Mouse (Mus musculus): ENCODE data around the gene Itgb3bp.

Gene Itgb3bp

DNA sequence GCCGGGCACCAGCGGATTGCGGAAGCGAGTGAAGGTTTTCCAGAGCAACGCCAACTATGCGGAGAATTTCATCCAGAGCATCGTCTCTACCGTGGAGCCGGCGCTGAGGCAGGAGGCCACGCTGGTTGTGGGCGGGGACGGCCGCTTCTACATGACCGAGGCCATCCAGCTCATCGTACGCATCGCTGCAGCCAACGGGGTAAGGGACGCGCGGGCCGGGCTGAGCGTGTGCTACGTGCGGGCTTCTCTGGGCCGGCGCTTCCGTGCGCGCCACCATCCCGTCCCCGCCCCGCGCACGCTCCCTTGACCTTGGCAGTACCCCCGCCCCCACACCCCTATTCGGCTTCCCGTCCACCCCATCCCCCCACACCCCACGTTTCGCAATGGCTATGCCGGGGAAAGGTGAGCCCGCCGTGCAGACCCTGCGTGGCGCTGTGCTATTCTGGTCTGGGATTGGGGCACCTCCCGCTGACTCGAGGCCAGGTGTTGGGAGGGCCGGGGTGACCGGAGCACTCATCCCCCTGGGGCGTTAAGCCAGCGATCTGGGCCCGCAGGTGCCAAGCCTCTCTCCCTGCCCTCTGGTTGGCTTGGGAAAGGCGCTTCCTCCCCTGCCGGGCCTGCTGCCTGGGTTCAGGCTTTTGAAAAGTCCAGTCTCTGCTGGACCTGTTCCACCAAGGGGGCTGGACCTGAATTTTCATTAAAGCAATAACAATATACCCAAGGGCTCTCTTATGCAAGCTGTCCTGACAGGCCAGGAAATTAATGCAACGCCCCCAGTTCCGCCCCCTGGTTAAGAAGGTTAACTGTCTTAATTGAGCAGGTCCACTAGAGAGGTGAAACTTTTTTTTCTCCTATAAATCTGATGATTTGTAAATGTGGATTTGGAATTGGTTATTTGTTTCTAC, at the start of gene Itgb3bp:
TSS of gene Itgb3bp (minus strand) at position 201 of the 905 bp plus-strand sequence.
- peak; percentile 77 for DNase-seq (ENCODE audit: low spot score)

DNA sequence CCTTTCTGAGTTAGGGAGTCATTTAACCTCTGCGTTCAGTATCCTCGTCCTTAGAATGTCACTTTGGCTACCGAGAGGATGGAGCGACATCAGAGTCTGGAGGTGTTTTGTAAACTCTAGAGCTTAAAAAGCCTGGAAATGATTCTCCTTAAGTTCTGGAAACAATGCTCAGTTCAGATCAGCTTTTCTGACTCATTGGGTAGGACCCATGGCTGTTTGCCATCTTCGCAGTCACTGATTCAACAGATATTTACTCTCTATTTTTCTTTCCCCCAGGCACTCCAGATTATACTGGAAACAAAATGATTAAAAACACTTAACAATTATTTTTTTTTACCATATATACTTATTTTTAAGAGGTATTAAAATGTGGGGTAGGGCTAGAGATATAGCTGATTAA, 49.7 kb upstream of the Itgb3bp start:
- DNase-seq (ENCODE audit: low spot score), result no peak

DNA sequence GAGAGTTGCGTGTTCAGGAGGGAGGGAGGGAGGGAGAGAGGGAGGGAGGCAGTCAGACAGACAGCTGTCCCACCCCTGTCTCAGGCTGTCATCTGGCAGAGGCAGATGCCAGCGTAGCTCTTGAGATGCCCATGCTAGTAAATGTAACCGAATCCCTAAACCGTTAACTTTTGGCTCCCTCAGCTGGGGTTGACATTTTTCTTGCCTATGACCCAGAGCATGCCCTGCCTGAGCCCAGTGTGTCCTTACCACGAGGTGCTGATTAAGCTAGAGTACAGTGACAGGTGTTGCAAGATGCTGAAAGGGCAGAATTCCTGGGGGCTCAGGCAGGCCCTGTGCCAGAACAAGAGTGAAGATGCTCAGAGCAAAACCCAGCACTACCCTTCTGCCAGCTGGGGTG, 44.8 kb upstream of the Itgb3bp start:
- DNase-seq (ENCODE audit: low spot score), result no peak

DNA sequence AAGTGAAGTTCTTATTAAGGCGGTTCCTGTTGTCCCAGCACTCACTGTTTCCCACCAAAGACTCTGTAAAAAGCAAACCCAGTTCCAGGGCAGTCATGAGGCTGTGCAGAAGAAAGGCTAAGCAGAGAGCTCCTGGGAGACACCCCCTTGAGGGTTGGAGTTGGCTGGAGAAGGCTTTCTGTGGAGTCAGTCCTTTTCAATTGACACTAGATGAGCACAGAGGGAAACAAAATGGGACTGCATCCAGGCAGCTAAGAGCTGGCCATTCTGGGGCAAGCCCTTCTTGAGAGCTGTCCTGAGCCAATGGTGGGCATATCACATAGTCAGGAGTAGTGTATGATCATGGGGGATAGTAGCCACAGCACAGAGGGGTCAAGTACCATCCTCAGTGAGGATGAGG, 44.3 kb upstream of the Itgb3bp start:
- DNase-seq (ENCODE audit: low spot score), result no peak

DNA sequence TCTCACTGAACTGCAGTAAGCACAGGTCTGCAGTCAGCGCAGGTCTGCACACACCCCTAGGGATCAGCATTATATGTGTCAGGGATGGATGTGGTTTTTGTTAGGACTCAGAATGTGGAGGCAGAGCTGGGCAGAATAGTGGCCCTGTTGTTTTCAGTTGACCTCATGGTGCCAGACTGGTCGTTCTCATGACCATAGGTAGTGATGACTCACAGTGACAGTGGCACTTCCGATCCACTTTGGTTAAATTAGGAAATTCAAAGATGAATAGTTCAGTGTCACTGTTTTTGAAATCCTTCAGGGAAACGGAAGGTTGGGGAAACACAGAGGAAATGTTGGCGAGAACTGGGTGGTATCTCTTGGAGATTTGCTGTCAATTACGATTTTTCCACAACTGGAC, 43.3 kb upstream of the Itgb3bp start:
- no peak for DNase-seq (ENCODE audit: low spot score)

DNA sequence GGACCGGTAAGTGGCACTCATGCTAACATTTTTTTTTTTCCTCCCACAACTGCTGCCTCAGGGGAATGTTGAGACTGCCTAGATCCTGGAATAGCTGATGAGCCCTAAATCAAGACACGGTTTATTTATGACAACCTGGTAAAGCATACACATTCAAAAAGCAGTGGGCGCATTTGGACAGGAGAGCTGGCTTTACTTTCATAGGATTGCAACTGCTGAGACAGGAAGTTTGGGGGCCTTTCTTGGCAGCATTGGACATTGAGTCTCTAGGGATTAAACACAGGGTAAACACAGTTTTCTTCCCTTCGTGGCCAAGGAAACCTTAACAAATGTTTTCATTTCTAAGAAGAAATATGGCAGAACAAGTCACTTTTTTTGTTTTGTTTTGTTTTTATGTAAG, 40.5 kb upstream of the Itgb3bp start:
- no peak for DNase-seq (ENCODE audit: low spot score)

DNA sequence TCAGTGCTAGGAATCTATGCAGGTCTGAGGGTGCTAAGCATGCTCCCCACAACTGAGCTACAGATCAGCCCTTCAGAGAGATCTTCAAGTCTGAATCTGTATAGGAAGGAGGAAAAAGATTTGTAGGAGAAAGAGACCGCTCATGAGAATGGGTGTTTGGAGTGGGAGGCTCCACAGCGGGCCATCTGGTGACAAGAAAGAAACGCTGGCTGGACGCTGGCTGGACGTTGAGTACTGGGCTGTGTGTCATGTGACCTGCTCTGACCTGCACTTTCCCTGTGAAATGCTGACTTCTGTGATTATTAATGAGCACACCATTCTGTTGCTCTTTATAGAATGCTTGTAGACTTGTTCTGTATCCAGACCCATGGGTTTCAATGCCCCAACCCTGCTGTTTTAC, 39.7 kb upstream of the Itgb3bp start:
- DNase-seq (ENCODE audit: low spot score), result peak; percentile 20

DNA sequence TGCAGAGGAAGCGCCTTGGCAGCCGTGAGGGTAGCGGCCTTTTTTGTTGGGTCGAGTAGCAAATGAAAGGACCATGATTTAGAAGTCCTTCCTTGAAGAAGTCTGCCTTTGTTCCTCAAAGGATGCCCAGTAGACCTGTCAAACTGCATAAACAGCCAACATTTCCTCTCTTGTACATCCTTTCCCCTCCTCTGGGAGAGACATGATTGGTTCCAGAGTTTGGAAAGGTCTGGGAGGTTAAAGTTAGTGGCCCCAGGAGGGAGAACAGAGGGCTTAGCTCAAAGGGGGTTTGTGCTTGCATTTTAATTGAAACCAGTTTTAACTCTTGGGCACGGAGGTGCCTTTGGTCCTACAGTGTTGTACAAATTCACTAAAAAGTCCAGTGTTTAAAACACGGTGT, 36.9 kb upstream of the Itgb3bp start:
- DNase-seq (ENCODE audit: low spot score), result no peak

DNA sequence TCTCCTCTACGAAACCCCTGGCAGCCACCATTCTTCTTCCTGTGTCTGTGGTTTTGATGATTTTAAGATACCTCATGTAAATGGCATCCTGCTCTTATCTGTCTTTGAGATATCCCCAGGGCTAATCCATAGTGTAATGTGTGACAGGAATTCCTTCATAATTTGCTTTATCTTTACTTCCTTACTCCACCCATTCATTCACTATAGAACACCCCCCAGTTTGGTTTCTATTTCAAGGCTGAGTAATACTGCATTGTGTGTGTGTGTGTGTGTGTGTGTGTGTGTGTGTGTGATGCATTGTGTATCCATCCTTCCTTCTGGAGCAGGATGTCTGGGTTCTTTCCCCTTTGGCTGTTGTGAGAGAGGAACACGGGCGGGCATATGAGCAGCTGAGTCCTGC, 29.7 kb upstream of the Itgb3bp start:
- DNase-seq (ENCODE audit: low spot score), result no peak

DNA sequence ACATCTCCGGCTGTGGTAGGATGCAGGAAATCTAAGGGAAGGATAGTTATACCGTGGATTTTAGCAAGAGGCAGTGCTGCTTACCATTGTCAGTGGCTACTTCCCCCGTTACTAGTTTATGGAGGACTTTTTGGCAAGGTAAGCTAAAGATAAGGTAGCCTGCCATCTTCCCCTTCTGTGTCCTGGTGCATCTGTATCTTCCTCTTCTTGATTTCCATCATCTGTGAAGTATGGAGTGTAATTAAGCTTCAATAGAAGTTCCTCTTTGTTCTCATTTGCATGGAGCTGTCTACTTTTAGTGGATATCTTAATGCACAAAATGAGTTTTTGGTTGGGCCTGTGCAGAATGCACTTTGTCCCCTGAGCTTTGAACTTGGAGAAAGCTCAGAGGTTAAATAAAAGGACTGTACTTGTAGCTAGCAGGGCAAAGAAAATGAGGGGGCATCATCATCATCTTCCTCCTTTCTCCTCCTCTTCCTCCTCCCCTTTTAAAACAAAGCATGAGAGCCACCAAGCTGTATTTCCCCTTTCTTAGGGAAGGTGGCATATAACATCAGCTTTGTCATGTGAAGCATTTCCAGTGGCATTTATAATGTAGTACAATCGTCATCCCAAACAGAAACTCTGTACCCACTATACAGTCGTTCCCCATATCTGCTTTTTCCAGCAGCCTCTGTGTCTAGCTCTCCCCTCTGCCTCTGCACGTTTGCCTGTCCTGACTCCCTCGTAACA, 28.6 kb upstream of the Itgb3bp start:
- no peak for DNase-seq (ENCODE audit: low spot score)

DNA sequence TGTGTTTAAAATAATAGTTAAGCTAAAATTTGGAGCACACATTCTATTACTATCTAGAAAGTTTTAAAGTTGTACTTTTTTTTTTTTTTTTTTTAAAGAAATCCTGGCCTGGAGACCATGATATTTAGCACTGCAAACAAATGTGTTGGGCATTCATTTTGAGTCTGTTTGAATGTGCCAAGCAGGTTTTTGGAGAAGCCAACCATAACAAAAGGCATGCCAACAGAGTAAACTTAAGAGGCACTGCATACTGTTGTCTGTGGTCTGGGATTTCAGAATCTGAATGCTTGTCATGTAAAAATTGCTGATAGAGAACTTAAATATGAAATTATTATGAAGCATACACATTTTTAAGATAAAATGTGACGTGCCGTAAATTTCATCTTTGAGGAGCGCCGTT, 27.6 kb upstream of the Itgb3bp start:
- no peak for DNase-seq (ENCODE audit: low spot score)

DNA sequence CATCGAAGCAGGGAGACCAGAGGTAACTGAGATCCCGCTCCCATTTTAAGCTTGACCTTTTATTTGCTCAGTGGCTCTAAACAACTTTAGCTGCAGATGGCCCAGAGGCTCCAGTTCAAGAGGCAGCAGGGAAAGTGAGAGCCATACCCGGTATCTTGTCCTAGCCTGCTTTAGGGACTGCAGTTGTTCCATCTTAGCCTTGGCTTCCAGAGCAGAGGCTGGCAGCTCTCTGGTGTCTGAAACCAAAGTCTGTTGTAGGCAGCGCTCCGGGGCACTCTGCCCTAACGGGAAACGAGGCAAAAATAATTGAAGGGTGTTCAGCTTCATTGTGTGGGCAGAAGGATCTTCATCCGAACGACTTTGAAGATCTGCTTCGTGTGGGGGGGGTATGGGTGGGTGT, 25.8 kb upstream of the Itgb3bp start:
- DNase-seq (ENCODE audit: low spot score), result no peak

DNA sequence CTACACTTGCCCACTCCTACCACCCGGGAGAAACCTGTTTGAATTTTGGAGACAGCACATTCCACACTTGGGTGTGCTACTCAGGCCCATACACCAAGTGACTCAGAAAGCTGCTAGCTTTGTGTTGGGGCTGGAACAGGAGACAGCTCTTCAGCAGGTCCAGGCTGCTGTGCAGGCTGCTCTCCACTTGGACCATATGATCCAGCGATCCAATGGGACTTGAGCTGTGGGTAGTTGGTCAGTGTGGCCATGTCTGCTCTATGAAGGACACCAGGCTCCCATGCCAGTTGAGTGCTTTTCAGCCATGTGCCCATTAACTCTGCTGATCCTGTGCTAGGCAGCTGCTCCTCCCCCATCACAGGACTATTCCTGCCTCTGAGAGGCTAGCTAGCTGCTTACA, 24.3 kb upstream of the Itgb3bp start:
- DNase-seq (ENCODE audit: low spot score), result no peak

DNA sequence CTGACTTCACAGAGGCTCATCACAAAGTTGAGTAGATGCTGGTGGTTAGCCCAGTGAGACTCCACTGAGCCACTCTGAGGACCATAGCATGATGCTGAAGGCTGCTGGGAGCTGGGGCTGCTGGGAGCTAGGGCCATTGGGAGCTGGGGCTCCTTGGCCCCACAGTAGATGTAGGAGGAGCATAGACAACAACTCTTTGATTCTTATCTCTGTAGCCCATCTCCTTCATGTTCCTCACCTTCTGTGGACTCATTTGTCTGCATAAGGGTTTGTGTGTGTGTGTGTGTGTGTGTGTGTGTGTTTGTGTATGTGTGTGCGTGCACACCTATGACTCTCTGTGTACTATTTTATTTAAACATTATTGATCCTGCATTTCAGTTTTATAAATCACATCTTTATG, 18.3 kb upstream of the Itgb3bp start:
- DNase-seq (ENCODE audit: low spot score), result no peak

DNA sequence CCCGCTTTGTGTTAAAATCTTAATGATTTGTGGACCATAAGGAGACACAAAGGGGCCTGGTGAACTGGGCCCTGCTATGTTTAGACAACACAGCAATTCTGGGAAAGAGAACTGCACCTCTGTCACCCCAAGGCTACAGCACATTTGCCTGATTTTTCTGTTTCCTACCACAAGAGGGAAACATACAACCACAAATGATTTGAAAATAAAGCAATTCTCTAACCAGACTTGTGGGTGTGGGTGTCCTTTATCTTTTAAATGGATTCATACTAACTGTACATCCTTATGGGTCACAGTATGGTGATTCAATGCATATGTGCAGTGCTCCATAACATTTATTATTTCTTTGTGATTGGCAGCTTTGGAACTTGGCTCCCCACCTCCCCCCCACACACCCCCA, 17.6 kb upstream of the Itgb3bp start:
- DNase-seq (ENCODE audit: low spot score), result no peak

DNA sequence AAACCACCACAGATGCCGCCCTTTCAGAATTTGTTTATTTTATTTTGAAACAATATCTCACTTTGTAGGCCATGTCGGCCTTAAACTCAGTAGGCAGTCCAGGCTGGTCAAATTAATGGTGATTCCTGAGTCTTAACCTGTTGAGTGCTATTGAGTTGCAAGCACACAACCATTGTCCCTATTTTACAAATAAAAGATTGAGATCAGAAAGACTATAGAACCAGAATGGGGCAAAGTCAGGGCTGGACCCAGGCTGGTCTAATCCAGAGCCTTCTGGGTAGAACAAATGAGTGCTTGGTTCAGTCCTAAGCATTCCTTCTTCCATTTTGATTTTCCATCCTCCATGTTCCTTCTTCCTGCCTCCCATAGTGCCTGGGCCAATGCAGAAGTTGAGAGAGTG, 16.9 kb upstream of the Itgb3bp start:
- DNase-seq (ENCODE audit: low spot score), result no peak

DNA sequence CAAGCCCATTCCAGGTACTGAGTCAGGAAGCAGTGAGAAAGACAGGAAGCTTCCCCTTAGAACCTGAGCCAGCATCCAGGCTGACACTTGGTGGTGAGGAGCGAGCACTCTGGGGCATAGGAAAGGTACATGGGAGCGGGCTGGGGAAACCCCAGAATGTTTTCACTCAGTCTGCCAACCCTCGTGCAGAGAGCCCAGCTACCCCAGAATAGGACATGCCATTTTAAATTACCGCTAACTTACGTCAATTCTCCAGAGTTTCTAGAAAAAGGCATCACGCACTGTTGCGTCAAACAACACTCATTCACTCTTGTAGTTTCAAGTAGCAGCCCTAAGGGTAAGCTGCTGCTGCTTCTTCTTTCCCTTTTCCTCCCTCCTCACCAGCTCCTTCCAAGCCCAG, 15.4 kb upstream of the Itgb3bp start:
- no peak for DNase-seq (ENCODE audit: low spot score)

DNA sequence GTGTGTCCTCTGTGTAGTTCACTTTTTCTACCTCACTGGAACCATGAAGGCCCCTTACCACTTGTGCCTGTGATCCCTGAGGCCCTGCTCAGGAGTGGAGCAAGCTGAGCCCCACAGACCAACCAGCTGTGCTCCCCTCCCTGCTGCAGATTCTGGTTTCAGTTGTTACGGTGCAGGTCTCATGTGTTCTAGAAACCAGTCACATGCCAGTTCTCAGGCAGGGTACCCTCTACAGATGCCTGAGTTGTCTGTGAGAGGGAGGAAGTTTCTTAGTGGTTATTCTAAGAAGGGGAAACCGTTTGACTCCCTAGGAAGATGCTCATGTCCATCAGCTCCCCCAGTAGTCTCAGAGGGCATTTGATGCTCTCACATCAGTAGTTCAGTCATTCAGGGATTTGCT, 15.0 kb upstream of the Itgb3bp start:
- no peak for DNase-seq (ENCODE audit: low spot score)

DNA sequence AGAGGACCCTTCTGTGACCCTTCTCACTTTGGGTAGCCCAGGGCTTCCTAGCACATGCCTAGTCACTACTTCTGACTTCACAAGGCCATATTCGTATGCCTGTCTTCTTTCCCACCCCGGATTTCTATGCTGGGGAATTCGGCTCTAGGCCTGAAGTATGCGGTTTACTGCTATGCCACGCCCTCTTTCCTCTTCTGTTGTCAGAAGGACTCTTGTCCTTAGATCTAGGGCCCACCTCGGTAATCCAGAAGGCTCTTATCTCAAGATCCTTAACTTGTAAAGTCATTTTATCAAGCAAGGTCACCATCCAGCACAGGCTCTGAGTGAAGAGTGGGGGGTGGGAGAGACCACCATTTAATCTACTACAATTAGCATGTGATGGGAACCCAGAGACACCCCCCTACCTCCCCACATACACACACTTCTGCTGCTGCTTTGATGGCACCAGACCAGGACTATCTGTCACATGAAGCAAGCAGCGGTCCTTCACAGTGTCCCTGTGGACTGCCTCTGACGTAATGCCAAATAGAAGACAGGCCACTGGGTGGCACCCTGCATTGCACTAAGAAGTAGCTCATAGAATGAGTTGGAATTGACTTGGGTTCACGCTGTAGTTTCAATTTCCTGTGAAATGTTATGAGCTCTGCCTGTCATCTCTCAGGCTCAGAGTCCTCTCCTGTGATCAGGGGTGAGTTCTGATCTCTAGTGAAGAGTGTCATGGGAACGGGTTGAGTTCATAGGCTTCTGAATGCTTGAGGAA, 12.2 kb upstream of the Itgb3bp start:
- peak; percentile 24 for DNase-seq (ENCODE audit: low spot score)

DNA sequence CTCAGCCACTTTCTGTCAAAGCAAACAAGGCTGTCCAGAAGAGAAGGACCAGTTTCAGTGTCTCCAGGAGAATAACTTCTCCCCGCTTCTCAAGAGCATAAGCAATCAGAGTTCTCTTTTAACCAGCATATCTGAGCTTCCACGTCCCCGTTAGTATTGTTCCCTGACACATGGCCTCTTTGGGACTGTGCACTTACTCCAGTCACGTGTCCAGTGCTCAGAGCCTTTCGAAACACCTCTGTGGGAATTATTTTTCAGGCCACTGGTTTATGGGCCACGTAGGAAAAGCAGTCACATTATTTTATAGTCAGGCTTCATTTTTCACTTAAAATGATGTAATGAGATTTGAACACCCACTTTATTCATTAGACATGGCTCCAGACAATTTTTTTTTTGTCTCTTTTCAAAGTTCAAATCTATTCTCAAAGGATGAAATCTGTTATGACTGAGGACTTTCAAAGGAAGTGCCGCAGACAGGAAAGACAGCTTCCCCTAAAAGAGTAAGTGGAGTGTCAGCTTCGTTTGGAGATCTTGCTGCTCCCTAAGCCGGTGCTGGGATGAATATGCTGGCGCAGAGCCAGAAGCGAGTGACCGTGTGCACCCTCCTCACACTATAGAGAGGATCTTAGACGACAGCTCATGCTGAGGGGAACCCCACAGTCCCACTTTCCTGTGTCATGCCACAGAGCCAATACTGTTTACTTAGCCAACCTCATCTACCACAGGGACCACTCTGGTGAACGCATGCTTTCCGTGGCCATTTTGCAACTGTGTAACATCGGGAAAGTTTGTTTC, 10.3 kb upstream of the Itgb3bp start:
- no peak for DNase-seq (ENCODE audit: low spot score)

DNA sequence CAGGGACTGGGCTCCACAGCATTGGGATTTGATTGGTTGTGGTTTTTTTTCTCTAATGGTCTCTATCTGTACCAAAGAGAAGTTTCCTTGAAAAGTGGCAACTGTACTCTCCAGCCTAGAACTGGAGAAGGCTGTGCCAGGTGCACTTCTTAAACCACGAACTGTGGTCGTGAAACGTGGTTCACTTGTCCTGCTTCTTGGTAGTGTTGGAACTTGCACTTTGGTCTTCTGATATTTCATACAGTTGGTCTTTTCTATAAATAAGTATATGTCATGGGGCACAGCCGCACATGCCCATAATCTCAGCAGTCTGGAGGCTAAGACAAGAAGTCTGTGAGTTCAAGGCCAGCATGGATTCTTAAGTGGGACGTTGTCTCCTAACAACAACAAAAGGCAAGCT, 6.7 kb upstream of the Itgb3bp start:
- DNase-seq (ENCODE audit: low spot score), result no peak

DNA sequence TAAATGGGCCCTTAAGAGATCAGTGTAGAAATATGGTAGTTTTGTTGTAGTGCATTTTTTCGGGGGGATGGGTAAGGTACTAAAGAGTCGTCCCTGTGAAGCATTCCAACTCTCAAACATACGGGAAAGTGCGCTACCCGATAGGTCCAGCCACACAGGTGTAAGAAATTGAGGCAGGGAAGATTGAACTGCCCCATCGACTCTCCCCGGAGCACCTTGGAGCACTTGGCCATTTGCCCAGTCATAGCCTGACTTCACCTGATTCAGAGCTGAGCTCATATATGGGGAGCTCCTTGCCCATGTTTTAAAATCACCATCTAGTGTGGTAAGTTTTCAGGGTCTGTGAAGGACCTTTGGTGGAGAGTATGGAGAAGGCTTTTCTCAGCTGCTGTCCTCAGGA, 5.2 kb upstream of the Itgb3bp start:
- DNase-seq (ENCODE audit: low spot score), result no peak
